Mouse (Mus musculus) liver, embryonic 14.5 days (tissue): Measurements from ENCODE around the gene Tnik.

Experiments
- CTCF ChIP-seq: IDR thresholded peaks from 2 replicates; pipeline ENCODE4 v1.5.1; 2016; ENCODE audit warnings: antibody characterized with exemption, low read depth, control low read depth
- EP300 ChIP-seq: IDR thresholded peaks from 2 replicates; pipeline ENCODE4 v1.6.1; 2016; ENCODE audit warnings: antibody characterized with exemption, low read depth

DNA sequence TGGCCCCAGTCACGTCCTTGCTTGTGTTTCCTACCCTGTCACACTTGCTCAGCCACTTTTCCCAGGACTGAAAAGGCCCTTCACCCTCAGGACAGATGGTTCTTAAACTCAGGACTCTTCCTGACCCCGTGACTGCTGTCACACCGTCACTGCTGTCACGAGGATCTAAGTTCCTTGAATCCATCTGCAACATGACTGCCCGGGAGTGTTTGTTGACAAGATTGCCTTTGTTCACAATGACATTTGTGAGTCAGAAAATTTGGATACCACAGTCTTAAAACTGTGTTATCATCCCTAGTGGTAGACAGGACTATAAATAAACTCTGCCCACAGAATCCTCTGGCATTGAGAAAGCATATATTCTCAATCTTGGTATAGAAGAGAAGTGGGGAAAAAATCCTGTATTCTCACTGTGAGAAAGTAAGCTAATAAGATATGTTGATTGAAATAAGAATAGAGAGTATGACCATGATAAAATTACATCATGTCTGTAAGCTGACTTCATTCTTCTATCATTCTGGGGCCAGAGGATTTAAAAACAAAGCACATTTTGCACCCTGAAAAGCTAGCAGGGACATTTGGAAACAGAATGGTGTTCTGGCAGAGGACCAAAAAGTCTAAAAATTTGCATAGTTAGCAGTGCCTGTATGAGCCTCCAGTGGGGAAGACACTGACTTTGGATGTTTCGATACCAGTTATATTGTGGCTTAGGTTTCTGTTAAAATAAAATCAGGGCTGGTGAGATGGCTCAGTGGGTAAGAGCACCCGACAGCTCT is 293.0 kb downstream of the Tnik start:
- TF ChIP-seq CTCF: no peak
- TF ChIP-seq EP300: no peak
